In genomic region chr7:98419366-98419765, GRCm38 (mm10) we compare ENCODE assay signal across 14 mouse cellular contexts. TPM values are rescaled to one million over a fixed set of nuclear protein-coding genes. Genes with fewer than 3 reads are reported as not detected.
DNase-seq lines count a peak whose midpoint lies in the region; ATAC-seq and TF ChIP-seq lines count a peak whose summit lies in the region.
"Had no signal": no experiment of that assay in that cellular context is flagged by ENCODE, and none has a peak within 500 bp of the region (broad histone marks: within the 10 kb centered on the region; RNA-seq: fewer than 3 reads in every experiment).

No protein-coding gene starts in this region.

- H3K4me3 ChIP-seq in forebrain, embryonic 14.5 days (ENCODE audit: low read depth, low read length) = no peak overlapping the region
- H3K4me3 ChIP-seq in forebrain, embryonic 13.5 days = no peak overlapping the region
- no peak overlapping the region for H3K4me3 ChIP-seq in intestine, embryonic 16.5 days (ENCODE audit: low read length)
- no peak overlapping the region for H3K4me3 ChIP-seq in intestine, postnatal 0 days (ENCODE audit: low read depth, low read length)

- no peaks in the 10 kb centered on the region for H3K36me3 ChIP-seq in forebrain, embryonic 14.5 days (ENCODE audit: control insufficient read depth, insufficient read depth, low read length)
- no peaks in the 10 kb centered on the region for H3K36me3 ChIP-seq in forebrain, embryonic 13.5 days (ENCODE audit: poor library complexity, severe bottlenecking)
- no peaks in the 10 kb centered on the region for H3K36me3 ChIP-seq in intestine, embryonic 16.5 days (ENCODE audit: control insufficient read depth, insufficient read depth, low read length)
- H3K36me3 ChIP-seq in intestine, postnatal 0 days (ENCODE audit: control insufficient read depth, insufficient read depth) = no peaks in the 10 kb centered on the region

- H3K4me1 ChIP-seq in forebrain, embryonic 14.5 days (ENCODE audit: control insufficient read depth, insufficient read depth, low read length) = no peaks in the 10 kb centered on the region
- peaks cover 10% of the 10 kb centered on the region; the same call in 1 of the 2 replicates for H3K4me1 ChIP-seq in forebrain, embryonic 13.5 days
- peaks cover 23% of the 10 kb centered on the region for H3K4me1 ChIP-seq in intestine, embryonic 16.5 days (ENCODE audit: control insufficient read depth, insufficient read depth, low read length)
- H3K4me1 ChIP-seq in intestine, postnatal 0 days (replicated peaks; ENCODE audit: control insufficient read depth, insufficient read depth, low read length) = no peaks in the 10 kb centered on the region

- H3K9me3 ChIP-seq in forebrain, embryonic 14.5 days (replicated peaks; ENCODE audit: control insufficient read depth, low read length) = no peaks in the 10 kb centered on the region
- H3K9me3 ChIP-seq in forebrain, embryonic 13.5 days (replicated peaks) = no peaks in the 10 kb centered on the region
- H3K9me3 ChIP-seq in intestine, embryonic 16.5 days (ENCODE audit: control insufficient read depth, low read length) = no peaks in the 10 kb centered on the region
- H3K9me3 ChIP-seq in intestine, postnatal 0 days (ENCODE audit: control insufficient read depth) = no peaks in the 10 kb centered on the region

- H3K27me3 ChIP-seq in forebrain, embryonic 14.5 days (replicated peaks; ENCODE audit: control insufficient read depth, insufficient read depth, low read length) = no peaks in the 10 kb centered on the region
- no peaks in the 10 kb centered on the region for H3K27me3 ChIP-seq in forebrain, embryonic 13.5 days
- H3K27me3 ChIP-seq in intestine, embryonic 16.5 days (replicated peaks; ENCODE audit: control insufficient read depth, insufficient read depth, low read length) = no peaks in the 10 kb centered on the region
- H3K27me3 ChIP-seq in intestine, postnatal 0 days (replicated peaks; ENCODE audit: control insufficient read depth, insufficient read depth, low read length) = no peaks in the 10 kb centered on the region

- no peak for TF ChIP-seq CTCF in intestine, postnatal 0 days (IDR thresholded peaks at IDR 0.05; ENCODE audit: low read depth)

- no peak overlapping the region for H3K27ac ChIP-seq in forebrain, embryonic 14.5 days (ENCODE audit: low read depth, low read length)
- H3K27ac ChIP-seq in forebrain, embryonic 13.5 days = no peak overlapping the region
- H3K27ac ChIP-seq in intestine, embryonic 16.5 days (ENCODE audit: low read length) = no peak overlapping the region; the same call in 1 of the 2 replicates
- no peak overlapping the region for H3K27ac ChIP-seq in intestine, postnatal 0 days (ENCODE audit: low read depth, low read length)
- H3K27ac ChIP-seq: kidney, postnatal 0 days had no signal

- no peak for ATAC-seq in forebrain, embryonic 14.5 days
- ATAC-seq in forebrain, embryonic 13.5 days = no peak
- ATAC-seq in intestine, embryonic 16.5 days = no peak
- no peak for ATAC-seq in intestine, postnatal 0 days

- DNase-seq in forebrain, embryonic 14.5 days (ENCODE audit: low spot score) = peak; percentile 36
- DNase-seq in right cerebral cortex, postnatal 4 days = peak; percentile 13
- no peak for DNase-seq in right cerebral cortex, postnatal 36 days (ENCODE audit: low spot score in 2 of 2)
- DNase-seq in cerebellum, adult 11-12 months = no peak
- DNase-seq in cerebellum, adult 18-20 months = no peak
- DNase-seq: gastrocnemius, postnatal 14 days; thymus, postnatal 4 days had no signal

- H3K4me2 ChIP-seq in forebrain, embryonic 14.5 days (ENCODE audit: low read length) = no peak overlapping the region
- H3K4me2 ChIP-seq in forebrain, embryonic 13.5 days = no peak overlapping the region
- no peak overlapping the region for H3K4me2 ChIP-seq in intestine, embryonic 16.5 days (ENCODE audit: low read depth, low read length)
- H3K4me2 ChIP-seq in intestine, postnatal 0 days (replicated peaks; ENCODE audit: low read depth) = no peak overlapping the region

- no peak overlapping the region for H3K9ac ChIP-seq in forebrain, embryonic 14.5 days (ENCODE audit: low read length)
- H3K9ac ChIP-seq in forebrain, embryonic 13.5 days = no peak overlapping the region
- peak overlapping the region; percentile 33 for H3K9ac ChIP-seq in intestine, embryonic 16.5 days (ENCODE audit: low read depth, low read length)
- no peak overlapping the region for H3K9ac ChIP-seq in intestine, postnatal 0 days (ENCODE audit: low read depth, low read length)

- 53% methylated on average over 5 of the region's 5 CpGs for WGBS in forebrain, embryonic 14.5 days
- 59% methylated on average over 5 of the region's 5 CpGs for WGBS in forebrain, embryonic 13.5 days
- 52% methylated on average over 5 of the region's 5 CpGs for WGBS in intestine, embryonic 16.5 days
- 63% methylated on average over 5 of the region's 5 CpGs for WGBS in intestine, postnatal 0 days

RNA-seq across cellular contexts. Expression of gene Gucy2d, which starts 20.9 kb away (rescaled TPM):
- 0.10 and 0.16 TPM in 2 replicates for polyA plus RNA-seq in forebrain, embryonic 14.5 days (2014; fragmentation: Nextera tagmentation; extraction: Ambion mirVana)
- not detected in 2 replicates for polyA plus RNA-seq in forebrain, embryonic 13.5 days (2015; fragmentation: Nextera tagmentation; extraction: Ambion mirVana)
- polyA plus RNA-seq in intestine, embryonic 16.5 days (2015; fragmentation: Nextera tagmentation; extraction: Ambion mirVana) = 2.2 and 3.7 TPM in 2 replicates
- 4.1 and 4.5 TPM in 2 replicates for polyA plus RNA-seq in intestine, postnatal 0 days (2015; fragmentation: Nextera tagmentation; extraction: Ambion mirVana)
- polyA plus RNA-seq: C2C12; kidney, postnatal 0 days; lung, embryonic 16.5 days; stomach, embryonic 14.5 days had no signal

RNA-seq across cellular contexts. Expression of gene Tsku, which starts 58.2 kb away (rescaled TPM):
- polyA plus RNA-seq in forebrain, embryonic 14.5 days (2014; fragmentation: Nextera tagmentation; extraction: Ambion mirVana) = 10.5 and 10.8 TPM in 2 replicates
- polyA plus RNA-seq in forebrain, embryonic 13.5 days (2015; fragmentation: Nextera tagmentation; extraction: Ambion mirVana) = 6.4 and 7.6 TPM in 2 replicates
- 6.2 and 7.5 TPM in 2 replicates for polyA plus RNA-seq in intestine, embryonic 16.5 days (2015; fragmentation: Nextera tagmentation; extraction: Ambion mirVana)
- polyA plus RNA-seq in intestine, postnatal 0 days (2015; fragmentation: Nextera tagmentation; extraction: Ambion mirVana) = 3.2 and 3.6 TPM in 2 replicates

Comparison
In these comparisons a context has a peak if more than half of its experiments do, and no peak if none do; other contexts are left out.
1. DNase-seq: peak in forebrain, embryonic 14.5 days (single experiment) and right cerebral cortex, postnatal 4 days (single experiment); none in right cerebral cortex, postnatal 36 days (0 of 2), cerebellum, adult 11-12 months (single experiment) and cerebellum, adult 18-20 months (0 of 2).